Mouse (Mus musculus): ENCODE results near the gene Cdiptos.

Gene Cdiptos

DNA sequence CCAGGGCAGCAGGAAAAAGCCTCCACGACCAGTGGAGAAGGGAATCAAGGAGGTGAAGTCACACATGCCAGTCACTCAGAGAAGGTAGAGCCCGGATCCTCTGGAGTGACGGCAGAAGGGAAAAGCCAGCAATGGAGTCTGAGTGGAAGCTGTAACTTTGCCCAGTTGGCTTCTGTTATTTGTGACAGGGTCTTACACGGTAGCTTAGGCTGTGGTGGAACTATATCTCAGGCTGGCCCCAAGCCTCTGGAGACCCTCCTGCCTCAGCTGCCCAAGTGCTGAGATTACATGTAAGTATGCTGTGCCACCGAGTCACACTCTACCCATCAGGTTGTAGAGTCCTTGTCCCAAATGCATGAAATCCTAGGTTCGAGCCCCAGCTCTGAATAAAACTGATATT is 37.5 kb upstream of the Cdiptos start:
- DNase-seq: no peak

GRCm38 (mm10) chr7:127012845-127013244 is 36.9 kb upstream of the Cdiptos start:
- DNase-seq: no peak

DNA sequence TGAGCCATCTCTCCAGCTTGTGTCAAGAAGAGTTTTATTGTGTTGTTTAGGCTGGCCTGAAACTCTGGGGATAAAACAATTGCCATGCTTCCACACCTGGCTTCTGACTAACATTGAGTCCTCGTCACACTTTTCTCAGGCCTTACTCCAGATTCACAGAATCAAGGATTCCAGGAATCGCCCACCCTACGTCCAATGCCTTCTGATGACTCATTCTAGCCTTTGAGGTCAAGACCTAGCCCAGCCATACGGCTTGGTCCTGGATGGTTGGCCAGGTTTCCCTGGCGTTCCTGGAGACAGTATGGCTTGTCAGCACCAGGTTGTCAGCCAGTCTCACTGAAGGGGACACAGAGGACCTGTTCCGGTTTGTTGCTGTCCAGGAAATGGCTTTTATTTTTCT is 36.5 kb upstream of the Cdiptos start:
- DNase-seq: no peak

GRCm38 (mm10) chr7:127011717-127012116 is 35.8 kb upstream of the Cdiptos start:
- no peak for DNase-seq

DNA sequence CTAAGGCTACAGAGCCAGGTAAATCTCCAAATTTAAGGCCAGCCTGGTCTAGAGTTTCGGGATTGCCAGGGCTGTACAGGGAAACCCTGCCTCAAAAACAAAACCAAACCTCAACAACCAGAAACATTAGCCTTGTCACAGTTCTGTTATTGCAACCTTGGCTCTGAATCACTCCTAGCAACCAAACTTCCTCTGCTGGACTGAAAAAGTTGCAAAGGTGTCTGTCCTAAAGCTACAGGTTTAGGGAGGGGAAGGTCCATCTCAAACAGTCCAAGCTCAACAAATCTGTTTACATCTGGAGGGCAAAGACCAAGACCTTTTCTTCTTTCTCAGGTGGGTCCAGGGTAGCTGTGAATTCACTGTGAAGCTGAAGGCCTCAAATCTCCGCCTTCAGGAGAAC is 35.2 kb upstream of the Cdiptos start:
- no peak for DNase-seq

- DNase-seq: no peak
Measured at GRCm38 (mm10) chr7:127009307-127010085, 33.6 kb upstream of the Cdiptos start.

GRCm38 (mm10) chr7:127008239-127009019 is 32.5 kb upstream of the Cdiptos start:
- DNase-seq: peak; percentile 86

DNA sequence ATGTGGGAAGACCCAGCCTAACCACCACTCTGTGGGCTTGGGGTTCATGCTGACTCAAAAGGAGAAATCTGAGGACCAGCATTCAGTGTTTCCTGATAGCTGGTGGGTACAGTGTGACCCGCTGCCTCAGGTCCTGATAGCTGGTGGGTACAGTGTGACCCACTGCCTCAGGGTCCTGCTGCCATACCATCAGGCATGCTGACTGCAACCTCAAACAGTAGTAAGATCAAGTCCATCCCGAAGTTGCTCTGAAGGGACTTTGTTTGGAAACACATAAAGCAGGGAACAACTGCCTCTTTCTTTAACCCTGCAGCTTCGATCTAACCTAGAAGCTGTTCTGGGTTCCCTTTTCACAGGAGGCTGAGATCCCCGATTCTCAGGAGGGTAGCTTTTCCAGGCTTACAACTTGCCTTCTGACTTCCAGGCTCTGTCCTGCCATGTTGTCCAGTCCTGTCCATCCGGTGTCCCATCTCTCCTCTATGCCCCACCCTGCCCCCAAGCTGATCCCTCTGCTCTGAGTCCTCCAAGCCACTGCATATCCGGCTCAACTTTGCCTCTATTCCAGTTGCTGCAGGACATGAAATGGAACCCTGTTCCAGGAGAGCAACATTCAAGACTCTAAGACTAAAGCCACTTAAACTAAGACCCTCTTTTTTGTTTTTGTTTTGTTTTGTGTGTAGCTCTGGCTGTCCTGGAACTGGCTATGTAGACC is 31.6 kb upstream of the Cdiptos start:
- DNase-seq: no peak

DNA sequence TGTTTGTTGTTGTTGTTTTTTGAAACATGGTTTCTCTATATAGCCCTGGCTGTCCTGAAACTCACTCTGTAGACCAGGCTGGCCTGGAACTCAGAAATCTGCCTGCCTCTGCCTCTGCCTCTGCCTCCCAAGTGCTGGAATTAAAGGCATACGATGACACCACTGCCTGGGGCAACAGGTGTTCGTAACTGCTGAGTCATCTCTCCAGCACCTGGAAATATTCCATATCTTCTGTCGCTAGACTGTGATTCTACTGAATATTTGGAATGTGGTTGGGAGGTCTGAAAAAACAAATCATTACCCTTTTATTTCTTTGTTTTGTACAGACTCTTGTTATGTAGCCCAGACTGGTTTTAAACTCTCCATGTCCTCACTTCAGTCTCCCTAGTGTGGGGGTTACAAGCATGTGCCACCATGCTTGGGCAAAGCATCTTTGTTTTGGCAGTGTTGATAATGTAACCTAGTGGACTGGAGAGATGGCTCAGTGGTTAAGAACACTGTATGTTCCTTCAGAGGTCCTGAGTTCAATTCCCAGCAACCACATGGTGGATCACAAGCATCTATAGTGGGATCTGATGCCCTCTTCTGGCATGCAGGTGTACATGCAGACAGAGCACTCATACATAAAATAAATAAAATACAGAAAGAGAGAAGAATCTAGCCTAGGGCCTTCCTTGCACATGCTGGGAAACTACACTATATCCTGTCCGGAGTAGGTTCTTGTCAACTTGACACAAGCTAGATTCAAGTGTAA is 28.4 kb upstream of the Cdiptos start:
- DNase-seq: no peak

- no peak for DNase-seq
Measured at GRCm38 (mm10) chr7:127003620-127004019, 27.7 kb upstream of the Cdiptos start.

DNA sequence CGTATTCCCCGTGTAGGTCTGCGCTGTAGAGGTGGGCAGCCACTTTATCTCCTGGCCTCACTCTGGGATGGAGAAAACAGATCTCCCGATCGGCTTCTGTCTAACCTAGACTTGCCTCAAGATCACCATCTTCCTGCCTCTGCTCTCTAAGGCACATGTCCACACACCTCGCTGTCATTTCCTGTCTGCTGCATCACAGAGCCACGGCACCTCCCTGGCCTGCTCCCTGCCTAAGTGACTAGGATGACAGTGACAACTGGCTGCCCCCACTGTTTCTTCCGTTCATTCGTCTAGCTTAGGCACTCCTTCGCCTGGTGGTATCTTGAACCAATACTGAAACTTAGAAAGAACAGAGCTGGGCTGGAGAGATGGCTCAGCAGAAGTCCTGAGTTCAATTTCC is 23.7 kb upstream of the Cdiptos start:
- DNase-seq: no peak

GRCm38 (mm10) chr7:126996449-126996848 is 20.6 kb upstream of the Cdiptos start:
- no peak for DNase-seq

DNA sequence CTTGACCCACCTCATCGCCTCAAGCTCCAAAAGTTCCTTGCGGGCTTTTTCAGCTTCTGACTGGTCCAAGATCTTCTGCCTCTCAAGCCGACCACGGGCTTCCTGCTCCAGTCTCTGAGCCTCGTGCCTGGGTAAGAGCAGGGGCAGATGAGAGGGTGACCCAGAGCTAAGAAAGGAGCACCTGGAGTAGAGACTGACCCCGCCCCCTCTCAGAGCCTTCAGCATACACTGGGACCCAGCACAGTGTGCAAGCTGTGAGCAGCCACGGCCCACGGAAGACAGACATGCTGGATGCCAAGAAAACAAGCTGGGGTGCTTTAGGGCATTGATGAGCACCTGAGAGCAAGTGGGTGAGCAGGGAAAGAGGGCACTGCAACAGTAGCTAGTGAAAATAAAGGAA is 12.9 kb upstream of the Cdiptos start:
- no peak for DNase-seq

DNA sequence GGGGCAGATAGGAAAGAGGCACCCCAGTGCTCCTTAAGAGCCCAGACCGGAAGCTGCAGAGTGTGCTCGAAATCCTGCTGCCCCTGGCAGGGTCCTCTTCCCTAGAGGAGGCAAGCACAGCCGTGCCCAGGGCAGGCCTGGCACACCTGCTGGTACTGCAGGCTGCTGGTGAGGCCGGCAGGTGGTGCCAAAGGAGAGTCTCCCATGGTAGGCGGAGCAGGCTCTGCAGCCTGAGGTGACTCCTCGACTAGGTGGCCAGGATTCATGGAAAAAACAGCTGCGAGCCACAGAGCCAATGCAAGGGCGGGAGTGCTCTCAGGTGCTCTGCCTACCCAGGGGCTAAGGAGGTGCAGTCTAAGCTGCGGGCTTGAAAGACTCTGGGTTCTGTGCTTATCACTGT is 10.4 kb upstream of the Cdiptos start:
- DNase-seq: peak; percentile 30

GRCm38 (mm10) chr7:126984667-126985444 is 9.0 kb upstream of the Cdiptos start:
- DNase-seq: no peak

DNA sequence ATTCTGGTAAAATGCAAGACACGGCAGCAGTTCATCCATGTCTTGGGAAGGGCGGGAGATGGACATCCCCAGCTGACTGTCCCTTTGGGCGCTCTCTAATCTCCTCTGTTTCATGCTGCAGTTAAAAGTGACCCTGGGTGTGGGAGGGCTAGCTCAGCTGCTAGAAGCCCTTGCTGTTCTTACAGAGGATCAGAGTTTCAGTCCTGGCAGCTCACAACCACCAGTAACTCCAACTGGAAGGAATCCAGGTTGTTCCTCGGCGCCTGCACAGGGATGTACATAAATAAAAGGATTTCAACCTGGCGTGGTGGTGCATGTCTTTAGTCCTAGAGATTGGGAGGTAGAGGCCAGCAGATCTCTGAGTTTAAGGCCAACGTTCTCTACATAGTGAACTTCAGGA is 7.2 kb upstream of the Cdiptos start:
- DNase-seq: no peak

GRCm38 (mm10) chr7:126982054-126982453 is 6.2 kb upstream of the Cdiptos start:
- no peak for DNase-seq

DNA sequence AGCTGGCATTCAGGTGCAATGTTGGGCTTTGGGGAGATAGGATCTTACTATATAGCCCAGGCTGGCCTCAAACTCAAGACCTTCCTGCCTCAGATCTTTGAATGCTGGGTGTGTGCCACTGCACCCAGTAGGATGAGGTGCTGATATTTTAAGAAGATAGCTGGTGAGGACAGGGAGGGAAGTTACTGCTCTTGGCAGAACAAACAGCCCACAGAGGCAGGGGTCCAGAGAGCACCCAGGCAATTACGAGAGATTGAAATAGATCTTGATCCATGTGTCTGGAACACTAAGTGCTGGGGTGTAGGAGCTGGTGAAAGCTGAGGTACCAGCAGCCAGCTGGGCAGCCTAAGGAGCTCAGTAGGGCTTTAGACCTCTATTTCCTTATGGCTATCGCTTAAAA is 5.7 kb upstream of the Cdiptos start:
- DNase-seq: no peak

DNA sequence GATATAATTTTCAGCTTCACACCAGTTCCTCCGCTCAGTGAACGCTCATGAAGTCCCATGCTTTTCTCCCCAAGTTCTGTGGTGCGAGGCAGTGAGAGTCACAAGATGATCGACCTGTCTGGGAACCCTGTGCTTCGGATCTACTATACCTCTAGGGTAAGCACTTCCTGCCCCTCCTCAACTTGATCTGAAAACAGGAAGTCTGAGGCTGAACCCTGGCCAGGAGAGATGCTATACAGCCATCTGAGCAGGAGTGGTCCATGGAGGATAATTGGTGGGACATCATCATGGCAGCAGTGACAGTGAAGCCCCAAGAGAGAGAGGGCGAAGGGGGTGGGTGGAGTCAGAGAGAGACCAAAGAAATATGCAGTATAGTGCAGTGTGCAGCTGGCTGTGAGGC is 2.9 kb upstream of the Cdiptos start:
- no peak for DNase-seq

DNA sequence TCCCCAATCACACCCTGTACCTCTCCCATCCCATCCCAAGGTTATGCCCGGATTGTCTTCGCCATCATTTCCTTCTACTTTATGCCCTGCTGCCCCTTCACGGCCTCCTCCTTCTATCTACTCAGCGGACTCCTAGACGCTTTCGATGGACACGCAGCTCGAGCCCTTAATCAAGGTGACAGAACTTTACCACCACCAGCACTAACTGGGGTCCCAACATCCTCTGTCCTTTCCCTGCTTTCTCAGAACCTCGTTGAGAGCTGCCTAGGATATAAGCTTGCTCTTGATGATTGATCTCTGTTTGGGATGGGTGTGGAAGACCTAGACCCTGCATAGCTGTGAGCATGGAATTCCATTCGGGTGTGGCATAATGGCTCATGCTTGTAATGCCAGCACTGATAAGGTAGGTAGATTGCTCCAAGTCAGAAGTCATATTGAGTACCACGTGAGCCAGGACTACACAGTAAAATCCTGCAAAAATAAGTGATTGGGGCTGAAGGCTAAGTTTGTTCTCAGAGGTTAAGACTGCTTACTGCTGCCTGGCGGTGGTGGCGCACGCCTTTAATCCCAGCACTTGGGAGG is 1.1 kb upstream of the Cdiptos start:
- DNase-seq: peak; percentile 18

- DNase-seq: no peak
Measured at GRCm38 (mm10) chr7:126975893-126975949, 177 bp downstream of the Cdiptos start, which contains the start of gene Cdipt. TSS of gene Cdipt (plus strand) at chr7:126975914.

DNA sequence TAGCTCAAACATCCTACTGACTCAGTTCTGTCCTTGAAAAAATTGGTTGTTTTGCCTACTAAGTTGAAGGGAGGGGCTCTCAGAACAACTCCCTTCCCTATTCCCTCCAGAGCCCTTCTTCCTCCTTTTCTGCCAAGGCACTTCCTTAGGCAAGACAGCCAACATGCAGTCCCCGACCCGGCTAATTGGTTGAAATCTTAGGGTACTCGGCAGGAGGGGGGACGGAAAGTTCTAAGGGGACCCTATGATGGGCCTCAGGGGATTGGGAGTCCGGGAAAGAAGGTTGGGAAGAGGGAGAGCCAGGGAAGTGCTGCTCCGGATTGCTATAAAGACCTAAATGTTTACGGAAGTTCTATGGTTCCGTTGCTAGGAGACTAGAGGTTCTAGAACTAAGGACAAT is 405 bp downstream of the Cdiptos start:
- DNase-seq: no peak
